Mouse (Mus musculus): ENCODE results near the gene Lrrc4.

DNA sequence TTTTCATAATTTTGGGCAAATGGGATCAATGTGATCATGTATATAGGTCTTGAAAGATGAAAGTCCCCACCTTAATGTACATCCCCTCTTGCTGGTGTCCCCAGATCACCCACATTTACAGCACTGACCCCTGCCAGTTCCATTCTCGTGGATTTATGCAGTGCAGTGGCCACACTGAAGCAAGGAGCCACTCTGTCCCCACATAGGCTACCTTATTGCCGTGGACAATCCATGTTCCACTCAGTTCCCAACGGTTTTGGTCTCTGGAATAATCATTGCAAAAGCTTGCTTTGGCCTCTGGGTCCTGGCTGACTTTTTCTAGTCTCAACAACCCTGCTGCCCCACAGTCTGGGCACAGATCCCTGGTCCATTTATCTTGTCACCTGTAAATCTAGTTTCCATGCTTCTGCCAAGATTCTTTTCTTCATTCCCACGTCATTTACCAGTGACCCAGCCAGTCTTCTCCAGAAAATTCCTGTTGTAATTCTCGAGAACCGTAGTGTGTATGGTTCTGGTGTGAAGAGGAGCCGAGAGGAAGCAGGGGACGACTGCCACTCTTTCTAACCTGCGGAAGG is 18.9 kb upstream of the Lrrc4 start:
- TF ChIP-seq GATA1 (IDR thresholded peaks at IDR 0.05; ENCODE audit: borderline replicate concordance, low read length) (no peak), FLI1 (IDR thresholded peaks at IDR 0.05; ENCODE audit: low read length) (no peak)
